Mouse (Mus musculus) thymus, postnatal 25 days (tissue): ENCODE results near the gene Gm45261.
A peak's percentile ranks its signal among the peaks of the same experiment; 100 is the strongest.

Experiments used
- DNase-seq: peaks from one replicate; pipeline ENCODE4 v3.0.0; 2022

The Gm45261 gene

DNA sequence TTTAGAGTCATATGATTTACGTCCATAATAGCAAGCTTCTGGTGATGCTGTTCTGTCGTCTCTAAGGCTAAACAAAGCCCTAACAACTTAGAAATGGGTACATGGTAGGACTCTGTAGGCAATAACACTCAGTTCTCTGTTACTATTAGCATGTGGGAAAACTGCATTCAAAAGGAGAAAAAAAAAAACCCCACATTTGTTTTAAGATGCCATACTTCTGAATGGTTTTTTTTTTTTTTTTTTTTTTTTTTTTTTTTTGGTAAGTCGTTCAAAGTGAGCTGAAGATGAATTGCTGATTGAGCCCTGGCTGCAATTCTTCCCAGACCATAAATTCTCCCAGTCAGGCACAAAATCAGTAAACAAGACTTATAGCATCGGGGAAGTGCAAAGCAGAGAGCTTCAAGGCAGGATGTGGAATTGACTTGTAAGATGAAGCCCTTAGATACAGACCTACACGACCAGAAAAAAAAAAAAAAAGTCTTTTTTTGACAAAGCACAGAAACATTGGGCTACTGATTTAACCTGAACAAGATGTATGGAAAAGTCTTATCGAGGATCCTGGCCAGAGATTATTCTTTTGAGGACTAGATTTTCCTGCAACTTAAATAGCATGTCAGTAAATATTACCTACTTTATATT, 51.7 kb downstream of the Gm45261 start:
- DNase-seq: no peak

DNA sequence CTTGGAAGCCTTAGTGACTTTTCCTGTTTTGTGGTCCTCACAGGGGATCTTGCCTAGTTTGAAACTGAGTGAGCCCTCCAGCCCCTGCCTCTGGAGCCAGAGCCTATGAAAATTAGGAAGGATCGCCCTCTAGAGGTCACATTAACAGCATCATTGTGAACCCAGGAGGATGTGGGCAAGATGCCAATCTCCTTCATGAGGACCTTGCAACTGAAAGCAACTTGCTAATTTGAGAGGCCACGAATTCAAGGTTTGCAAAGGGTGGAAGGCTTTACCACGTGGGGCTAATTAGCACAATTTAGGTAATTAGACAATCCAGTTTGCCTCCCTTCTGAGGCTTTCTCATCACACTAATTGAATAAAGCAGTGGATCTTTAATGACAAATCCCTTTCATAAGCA, 52.7 kb downstream of the Gm45261 start:
- DNase-seq: peak; percentile 78

DNA sequence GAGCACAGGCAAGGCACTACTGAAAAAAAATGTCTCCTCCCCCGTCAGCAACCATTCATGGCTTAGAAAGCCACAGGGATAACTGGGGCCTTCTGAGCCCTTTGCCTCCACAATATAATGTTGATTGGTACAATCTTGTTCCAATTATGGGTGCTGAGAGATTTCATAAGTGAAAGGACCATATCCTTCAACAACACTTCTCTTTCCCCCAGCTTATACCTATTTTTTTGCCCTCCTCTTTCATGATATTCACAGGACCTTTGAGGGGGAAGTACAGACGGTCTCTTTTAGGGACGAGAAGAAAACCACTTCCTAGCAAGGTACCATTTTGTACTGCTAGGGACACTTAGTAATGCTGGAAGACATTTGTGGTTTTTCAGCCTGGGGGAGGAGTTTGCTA, 57.1 kb downstream of the Gm45261 start:
- DNase-seq: no peak

DNA sequence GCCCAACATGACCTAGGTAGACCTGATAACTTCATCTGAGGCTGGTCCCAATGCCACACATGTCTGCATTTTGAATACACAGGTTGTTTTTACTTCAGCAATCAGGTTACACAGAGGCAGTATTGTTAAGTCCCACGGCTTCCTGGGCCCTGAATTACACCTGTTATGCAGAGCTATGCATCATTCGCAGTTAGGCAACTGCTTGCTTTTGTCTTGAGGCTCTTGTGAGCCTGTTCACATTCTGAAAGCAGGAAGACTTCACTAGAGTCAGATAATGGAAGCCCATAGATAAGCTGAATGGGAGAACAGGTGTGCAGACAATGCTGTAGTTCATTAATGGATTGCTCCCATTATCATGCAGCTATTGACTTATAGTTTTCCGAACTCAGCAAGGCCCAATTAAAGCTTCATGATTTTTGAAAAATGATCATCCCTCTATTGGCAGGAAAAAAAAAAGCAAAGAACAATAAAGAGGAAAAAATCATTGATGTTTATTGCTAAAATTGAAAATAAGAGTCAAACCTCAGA, 57.8 kb downstream of the Gm45261 start:
- no peak for DNase-seq

DNA sequence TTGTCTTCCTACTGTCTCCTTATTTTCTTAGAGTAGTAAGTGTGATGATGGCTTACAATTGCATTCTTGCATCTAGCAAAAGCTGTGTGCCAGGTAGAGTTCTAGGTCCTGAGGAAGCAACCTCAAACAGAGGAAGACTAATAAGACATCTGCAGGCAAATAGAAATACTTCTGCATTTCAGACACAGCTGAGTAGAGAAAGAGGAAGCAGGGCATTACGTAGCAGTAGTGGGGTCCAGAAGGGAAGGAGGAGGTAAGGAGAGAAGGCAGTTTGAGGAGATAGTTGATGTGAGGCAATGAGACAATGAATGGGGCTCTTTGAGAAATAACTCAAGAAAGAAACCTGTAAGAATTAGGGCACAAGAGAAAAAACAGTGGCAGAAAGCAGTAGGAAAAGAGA, 59.3 kb downstream of the Gm45261 start:
- no peak for DNase-seq
